Mouse (Mus musculus) stomach, embryonic 14.5 days (tissue): Measurements from ENCODE around the gene Zfp644. TPM values are rescaled to one million over a fixed set of nuclear protein-coding genes. Genes with fewer than 3 reads are reported as not detected.

ENCODE experiments used
- ATAC-seq: fragments of 200-750 bp; cut with Nextera tagmentation; 2 replicates; pipeline ENCODE4 v1.8.0; 2017; ENCODE audit warnings: low read depth, moderate TSS enrichment; ENCODE audit not compliant: insufficient number of reproducible peaks, insufficient read depth, low FRiP score
- H3K27ac ChIP-seq: fragments of 300-500 bp; sonication (generic); 2 replicates; pipeline ENCODE4 v1.5.1; 2014; ENCODE audit warnings: mild to moderate bottlenecking, low read length, moderate library complexity, mixed read lengths
- H3K27me3 ChIP-seq: fragments of 300-500 bp; sonication (generic); 2 replicates; pipeline ENCODE4 v1.6.1; 2014; ENCODE audit warnings: low read length, control low read depth, mixed read lengths; ENCODE audit not compliant: control insufficient read depth, insufficient read depth
- H3K36me3 ChIP-seq: fragments of 300-500 bp; sonication (generic); 2 replicates; pipeline ENCODE4 v1.6.1; 2014; ENCODE audit warnings: mild to moderate bottlenecking, control low read depth, low read length, moderate library complexity, mixed read lengths; ENCODE audit not compliant: control insufficient read depth, insufficient read depth
- H3K4me1 ChIP-seq: fragments of 300-500 bp; sonication (generic); 2 replicates; pipeline ENCODE4 v1.6.1; 2014; ENCODE audit warnings: low read length, control low read depth, mixed read lengths; ENCODE audit not compliant: control insufficient read depth, insufficient read depth
- H3K4me2 ChIP-seq: fragments of 300-500 bp; sonication (generic); replicated peaks from 2 replicates; pipeline ENCODE4 v1.6.1; 2014; ENCODE audit warnings: low read depth, low read length, control low read depth
- H3K4me3 ChIP-seq: fragments of 300-500 bp; sonication (generic); 2 replicates; pipeline ENCODE4 v1.5.1; 2014; ENCODE audit warnings: low read depth, low read length, control low read depth
- H3K9ac ChIP-seq: fragments of 300-500 bp; sonication (generic); replicated peaks from 2 replicates; pipeline ENCODE4 v1.6.1; 2014; ENCODE audit warnings: low read depth, mild to moderate bottlenecking, control low read depth, low read length, moderate library complexity, mixed read lengths
- H3K9me3 ChIP-seq: fragments of 300-500 bp; sonication (generic); 2 replicates; pipeline ENCODE4 v1.6.1; 2016; ENCODE audit warnings: low read depth, low read length, control low read depth; ENCODE audit not compliant: control insufficient read depth
- WGBS: fragments of 180-500 bp; shearing (Covaris S2); extraction: QIAGEN DNeasy Blood & Tissue Kit; methylation state at CpG from one replicate; pipeline ENCODE4 v1.1.7; 2014; 5-methylcytosine and 5-hydroxymethylcytosine counted together
- polyA plus RNA-seq: library from polyadenylated mRNA; unstranded; fragments of >200 nt; fragmentation: Nextera tagmentation; extraction: Ambion mirVana; gene quantifications from 2 replicates; pipeline ENCODE4 v1.2.1, GENCODE M21; 2014

Gene Zfp644
- polyA plus RNA-seq, 1 experiment from 2014 or later: 115 TPM

DNA sequence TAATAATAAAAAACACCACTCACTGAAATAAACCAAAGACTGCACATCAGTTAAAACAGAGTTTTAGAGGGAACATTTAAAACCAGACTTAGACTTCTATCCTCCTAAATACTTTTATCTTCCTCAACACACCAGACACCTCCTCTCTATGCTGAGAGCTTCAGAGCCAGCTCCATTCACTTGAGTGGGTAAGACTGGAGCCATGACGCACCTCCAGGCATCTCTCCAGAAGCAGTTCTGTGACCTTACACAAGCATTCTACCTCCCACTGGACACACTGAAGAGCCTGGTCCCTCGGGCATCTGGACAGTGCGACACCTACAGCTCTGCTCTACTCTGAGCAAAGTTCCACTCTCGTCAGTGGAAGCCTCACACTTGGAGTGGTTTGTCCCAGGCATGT, 73.8 kb downstream of the Zfp644 start:
- no peaks in the 10 kb centered on the region for H3K4me1 ChIP-seq
- H3K36me3 ChIP-seq: peaks cover 17% of the 10 kb centered on the region
- no peak overlapping the region for H3K4me2 ChIP-seq
- no peak overlapping the region for H3K27ac ChIP-seq
- no peaks in the 10 kb centered on the region for H3K9me3 ChIP-seq
- no peaks in the 10 kb centered on the region for H3K27me3 ChIP-seq
- H3K4me3 ChIP-seq: no peak overlapping the region
- no peak for ATAC-seq
- no peak overlapping the region for H3K9ac ChIP-seq
- 93% methylated on average over 4 of the region's 4 CpGs for WGBS

GRCm38 (mm10) chr5:106622193-106622592, 74.9 kb downstream of the Zfp644 start:
- H3K9me3 ChIP-seq: no peaks in the 10 kb centered on the region
- H3K27ac ChIP-seq: no peak overlapping the region
- peaks cover 17% of the 10 kb centered on the region for H3K36me3 ChIP-seq
- no peaks in the 10 kb centered on the region for H3K27me3 ChIP-seq
- H3K9ac ChIP-seq: no peak overlapping the region
- ATAC-seq: no peak
- no peaks in the 10 kb centered on the region for H3K4me1 ChIP-seq
- H3K4me3 ChIP-seq: no peak overlapping the region
- no peak overlapping the region for H3K4me2 ChIP-seq
- WGBS: 90% methylated on average over 5 of the region's 5 CpGs

DNA sequence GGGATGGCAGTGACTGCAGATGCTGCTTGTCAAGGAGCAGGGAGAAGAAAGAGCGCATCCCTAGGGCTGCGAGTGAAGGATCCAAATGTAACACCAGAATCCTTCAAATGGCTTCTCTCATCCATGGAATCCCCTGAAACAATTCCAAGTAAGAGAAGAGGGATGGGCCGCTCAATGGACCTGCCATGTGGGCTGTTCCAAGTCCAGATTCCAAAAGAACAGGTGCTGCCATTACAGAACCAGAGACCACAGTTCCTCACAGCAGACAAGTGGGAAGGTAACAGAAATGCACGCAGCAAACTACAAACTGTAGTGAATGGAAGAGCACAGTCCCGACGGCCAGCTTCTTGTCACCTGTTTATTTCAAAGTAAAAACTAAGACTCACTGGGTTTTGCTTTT, 76.6 kb downstream of the Zfp644 start:
- no peak overlapping the region for H3K4me2 ChIP-seq
- H3K4me3 ChIP-seq: no peak overlapping the region
- no peaks in the 10 kb centered on the region for H3K9me3 ChIP-seq
- ATAC-seq: no peak
- WGBS: 87% methylated on average over 6 of the region's 6 CpGs
- H3K4me1 ChIP-seq: no peaks in the 10 kb centered on the region
- no peak overlapping the region for H3K9ac ChIP-seq
- no peaks in the 10 kb centered on the region for H3K27me3 ChIP-seq
- H3K27ac ChIP-seq: no peak overlapping the region
- peaks cover 19% of the 10 kb centered on the region for H3K36me3 ChIP-seq

GRCm38 (mm10) chr5:106615006-106615405, 82.1 kb downstream of the Zfp644 start:
- WGBS: 82% methylated on average over 2 of the region's 2 CpGs

GRCm38 (mm10) chr5:106614570-106614969, 82.5 kb downstream of the Zfp644 start:
- Histone ChIP-seq H3K9me3 (no peaks in the 10 kb centered on the region), H3K4me1 (no peaks in the 10 kb centered on the region), H3K36me3 (peaks cover 7% of the 10 kb centered on the region; the same call in 1 of the 2 replicates), H3K27ac (no peak overlapping the region), H3K4me2 (no peak overlapping the region), H3K27me3 (no peaks in the 10 kb centered on the region), H3K4me3 (no peak overlapping the region), H3K9ac (no peak overlapping the region)
- ATAC-seq: no peak
- WGBS: 74% methylated on average over 7 of the region's 7 CpGs

More at GRCm38 (mm10) chr5:106615006-106615405, 82.1 kb downstream of the Zfp644 start:
- no peaks in the 10 kb centered on the region for H3K4me1 ChIP-seq
- no peak overlapping the region for H3K4me2 ChIP-seq
- H3K36me3 ChIP-seq: peaks cover 8% of the 10 kb centered on the region; the same call in 1 of the 2 replicates
- H3K4me3 ChIP-seq: no peak overlapping the region
- H3K27ac ChIP-seq: no peak overlapping the region
- no peaks in the 10 kb centered on the region for H3K9me3 ChIP-seq
- H3K9ac ChIP-seq: no peak overlapping the region
- no peak for ATAC-seq
- H3K27me3 ChIP-seq: no peaks in the 10 kb centered on the region

GRCm38 (mm10) chr5:106612151-106612550, 84.9 kb downstream of the Zfp644 start:
- no peak overlapping the region for H3K4me2 ChIP-seq
- H3K36me3 ChIP-seq: peaks cover 4% of the 10 kb centered on the region; the same call in 1 of the 2 replicates
- no peak overlapping the region for H3K9ac ChIP-seq
- no peaks in the 10 kb centered on the region for H3K9me3 ChIP-seq
- H3K27ac ChIP-seq: no peak overlapping the region
- no peak for ATAC-seq
- no peaks in the 10 kb centered on the region for H3K4me1 ChIP-seq
- no peak overlapping the region for H3K4me3 ChIP-seq
- no peaks in the 10 kb centered on the region for H3K27me3 ChIP-seq
- WGBS: 81% methylated on average over 2 of the region's 2 CpGs

DNA sequence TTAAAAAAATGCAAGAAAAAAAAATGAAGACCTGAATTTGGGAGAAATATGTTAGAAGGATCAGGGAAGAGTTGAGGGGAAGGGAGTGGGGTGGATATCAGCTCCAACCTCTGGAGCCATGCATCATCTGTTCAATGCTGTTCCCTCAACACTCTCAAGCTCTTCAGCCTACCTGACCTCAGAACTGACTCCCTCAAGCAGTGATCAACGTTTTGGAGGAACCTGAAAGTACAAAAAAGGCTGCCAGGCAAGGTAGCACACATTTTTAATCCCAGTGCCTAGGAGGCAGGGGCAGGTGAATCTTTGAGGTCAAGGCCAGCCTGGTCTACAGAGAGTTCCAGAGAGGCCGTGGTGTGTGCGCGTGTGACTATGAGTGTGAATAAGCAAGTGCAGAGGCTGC, 88.3 kb downstream of the Zfp644 start, which contains the start of gene Gm17304:
Gene Gm17304 (plus strand): TSS at position 301 of the 400 bp plus-strand sequence.
- no peak within 1 kb of the TSS for H3K9ac ChIP-seq
- no peak within 1 kb of the TSS for H3K27ac ChIP-seq
- H3K27me3 ChIP-seq: no peaks in the 10 kb centered on the region
- ATAC-seq: no peak
- H3K4me3 ChIP-seq: no peak within 1 kb of the TSS
- 77% methylated on average over 4 of the region's 4 CpGs for WGBS
- H3K36me3 ChIP-seq: no peaks in the 10 kb centered on the region; the same call in 1 of the 2 replicates
- H3K4me1 ChIP-seq: no peaks in the 10 kb centered on the region
- no peak within 1 kb of the TSS for H3K4me2 ChIP-seq
- no peaks in the 10 kb centered on the region for H3K9me3 ChIP-seq

DNA sequence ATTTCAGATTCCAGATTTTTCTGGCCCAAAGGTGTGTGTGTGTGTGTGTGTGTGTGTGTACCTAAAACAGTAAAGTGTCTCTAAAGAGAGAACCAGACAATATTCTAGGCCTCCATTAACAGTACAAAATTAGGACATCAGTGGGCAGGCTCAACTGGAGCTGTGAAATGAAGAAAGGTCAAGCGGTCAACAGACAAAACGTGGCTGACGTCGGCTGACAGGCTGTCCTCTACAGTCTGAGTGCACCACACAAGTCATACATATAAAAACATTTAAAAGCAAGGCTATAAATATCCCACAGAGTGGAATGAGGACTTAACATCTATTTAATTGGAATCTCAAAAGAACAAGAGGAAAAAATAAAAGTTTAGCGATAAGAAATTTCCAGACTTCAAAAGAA, 90.0 kb downstream of the Zfp644 start:
- no peaks in the 10 kb centered on the region; the same call in 1 of the 2 replicates for H3K36me3 ChIP-seq
- no peak overlapping the region for H3K4me3 ChIP-seq
- ATAC-seq: no peak
- no peaks in the 10 kb centered on the region for H3K27me3 ChIP-seq
- H3K4me2 ChIP-seq: no peak overlapping the region
- no peaks in the 10 kb centered on the region for H3K9me3 ChIP-seq
- H3K27ac ChIP-seq: no peak overlapping the region
- no peaks in the 10 kb centered on the region for H3K4me1 ChIP-seq
- WGBS: 73% methylated on average over 5 of the region's 5 CpGs
- H3K9ac ChIP-seq: no peak overlapping the region

DNA sequence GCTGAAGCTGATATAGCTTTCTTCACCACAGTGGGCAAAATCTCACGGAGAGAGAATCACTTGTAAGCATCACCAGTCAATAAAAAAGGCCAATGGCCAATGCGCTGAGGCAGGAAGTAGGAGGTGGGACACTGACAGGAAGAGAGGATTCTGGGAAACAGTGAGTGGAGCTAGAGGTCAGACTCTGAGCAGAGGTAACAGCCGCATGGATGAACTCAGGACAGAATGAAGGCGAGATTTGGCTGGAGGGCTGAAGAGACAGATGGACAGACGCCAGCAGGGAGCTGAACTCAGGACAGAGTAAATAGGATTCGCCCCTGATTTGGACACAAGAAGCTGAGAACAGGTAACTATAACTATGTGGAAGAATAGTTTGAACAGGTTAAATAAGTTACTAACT, 92.0 kb downstream of the Zfp644 start:
- Histone ChIP-seq H3K4me2 (no peak overlapping the region), H3K4me3 (no peak overlapping the region), H3K9me3 (no peaks in the 10 kb centered on the region), H3K4me1 (no peaks in the 10 kb centered on the region), H3K9ac (no peak overlapping the region), H3K27ac (no peak overlapping the region), H3K27me3 (no peaks in the 10 kb centered on the region), H3K36me3 (no peaks in the 10 kb centered on the region; the same call in 1 of the 2 replicates)
- ATAC-seq: no peak
- 87% methylated on average over 6 of the region's 6 CpGs for WGBS
